Mouse (Mus musculus) lung, adult 18-20 months (tissue): ENCODE data around the gene Ogg1.
A peak's percentile ranks its signal among the peaks of the same experiment; 100 is the strongest.

Experiments used
- DNase-seq, 2 experiments: peaks; one replicate each; pipeline ENCODE4 v3.0.0; 2022; ENCODE audit warnings: mixed read lengths in 2 of 2

Ogg1 gene

DNA sequence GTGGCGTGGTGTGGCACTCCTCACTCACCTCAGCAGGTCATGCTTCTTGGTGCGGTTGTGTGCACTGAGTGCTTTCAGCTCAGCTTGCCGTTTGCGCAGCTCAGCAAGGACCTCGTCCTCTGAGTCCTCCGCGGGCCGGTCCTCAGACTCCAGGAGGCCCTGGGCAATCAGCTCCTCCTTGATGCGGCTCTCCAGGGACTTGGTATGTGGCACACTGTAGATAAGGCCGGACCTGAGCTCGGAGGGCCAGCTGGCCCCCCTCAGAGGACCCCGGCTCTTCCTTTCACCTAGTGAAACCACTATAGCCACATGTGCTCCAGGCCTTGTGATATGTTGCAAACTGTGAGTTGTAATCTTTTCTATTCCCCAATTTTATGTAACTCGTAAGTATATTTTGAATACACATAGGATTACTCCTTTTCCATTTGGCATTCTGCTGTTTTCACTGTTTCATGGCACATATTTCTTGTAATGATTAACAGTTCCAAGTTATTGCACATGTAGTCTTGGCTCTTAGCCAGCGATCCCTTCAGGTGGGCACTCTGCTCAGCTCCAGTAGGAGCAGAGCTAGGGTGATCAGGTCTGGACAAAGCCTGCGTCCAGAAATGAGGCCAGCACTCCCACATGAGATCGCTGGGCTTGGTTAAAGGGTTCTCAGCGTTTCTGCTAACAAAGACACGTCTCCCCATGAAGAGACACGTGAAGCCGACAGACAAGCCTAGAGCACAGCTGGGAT, 43.6 kb downstream of the Ogg1 start:
- no peak for DNase-seq

GRCm38 (mm10) chr6:113373491-113373890, 46.7 kb downstream of the Ogg1 start:
- no peak for DNase-seq

- no peak for DNase-seq
Observed at GRCm38 (mm10) chr6:113377172-113377495, 50.4 kb downstream of the Ogg1 start.

- DNase-seq: peak; percentile 91 to 94
Observed at GRCm38 (mm10) chr6:113377496-113378385, 51.0 kb downstream of the Ogg1 start, which contains the start of the genes Tada3 and Arpc4. TSS of gene Tada3 (minus strand) at chr6:113377883. TSS of gene Arpc4 (plus strand) at chr6:113378115.

DNA sequence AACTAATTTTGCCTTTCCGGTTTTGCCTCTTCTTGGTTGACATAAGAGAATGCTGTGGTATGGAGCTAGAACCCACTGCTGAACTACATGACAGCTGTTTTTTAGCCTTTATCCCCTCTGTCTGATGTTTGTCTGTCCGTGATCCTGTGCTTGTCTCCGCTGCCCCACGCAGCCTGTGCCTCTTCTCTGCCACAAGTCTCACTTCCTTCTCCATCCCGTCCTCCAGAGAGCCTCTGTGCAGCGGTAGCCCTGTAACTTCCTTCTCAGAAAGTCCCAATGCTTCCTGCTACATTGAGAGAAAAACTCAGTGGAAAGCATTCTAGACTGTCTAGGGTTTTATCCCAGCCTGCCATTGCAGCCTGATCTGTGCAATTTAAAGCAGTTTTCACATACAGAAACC, 52.5 kb downstream of the Ogg1 start:
- peak in 1 of 2 experiments; percentile 20 for DNase-seq

GRCm38 (mm10) chr6:113380480-113380879, 53.7 kb downstream of the Ogg1 start:
- DNase-seq: no peak

GRCm38 (mm10) chr6:113384351-113384927, 57.7 kb downstream of the Ogg1 start:
- no peak for DNase-seq
